Mouse (Mus musculus) cerebellum, adult 11-12 months (tissue): ENCODE measurements around the gene Acsbg1.

Experiments used
- DNase-seq: peaks from one replicate; pipeline ENCODE4 v3.0.0; 2022

Acsbg1 gene

GRCm38 (mm10) chr9:54666116-54666515 is 4.4 kb upstream of the Acsbg1 start:
- no peak for DNase-seq

- no peak for DNase-seq
Observed at GRCm38 (mm10) chr9:54664358-54664757, 2.7 kb upstream of the Acsbg1 start.

GRCm38 (mm10) chr9:54658773-54659172 is 2.9 kb downstream of the Acsbg1 start:
- no peak for DNase-seq

- no peak for DNase-seq
Observed at GRCm38 (mm10) chr9:54656402-54656801, 5.3 kb downstream of the Acsbg1 start.

- no peak for DNase-seq
Observed at GRCm38 (mm10) chr9:54655846-54656245, 5.8 kb downstream of the Acsbg1 start.

DNA sequence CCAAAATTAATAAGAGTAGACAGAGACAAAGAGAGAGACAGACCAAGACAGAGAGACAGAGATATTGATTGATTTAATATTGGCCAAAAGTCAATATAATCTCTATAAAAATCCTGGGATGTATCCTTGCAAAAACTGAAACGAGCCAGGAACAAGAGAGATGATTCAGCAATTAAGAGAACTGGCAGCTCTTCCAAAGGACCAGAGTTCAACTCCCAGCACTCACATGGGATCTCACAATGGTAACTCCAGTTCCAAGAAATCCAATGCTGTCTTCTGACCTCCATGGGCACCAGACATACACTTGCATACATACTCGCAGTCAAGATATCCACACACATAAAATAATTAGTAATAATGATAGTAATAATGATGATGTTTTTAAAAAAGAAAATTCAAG is 8.9 kb downstream of the Acsbg1 start:
- no peak for DNase-seq

DNA sequence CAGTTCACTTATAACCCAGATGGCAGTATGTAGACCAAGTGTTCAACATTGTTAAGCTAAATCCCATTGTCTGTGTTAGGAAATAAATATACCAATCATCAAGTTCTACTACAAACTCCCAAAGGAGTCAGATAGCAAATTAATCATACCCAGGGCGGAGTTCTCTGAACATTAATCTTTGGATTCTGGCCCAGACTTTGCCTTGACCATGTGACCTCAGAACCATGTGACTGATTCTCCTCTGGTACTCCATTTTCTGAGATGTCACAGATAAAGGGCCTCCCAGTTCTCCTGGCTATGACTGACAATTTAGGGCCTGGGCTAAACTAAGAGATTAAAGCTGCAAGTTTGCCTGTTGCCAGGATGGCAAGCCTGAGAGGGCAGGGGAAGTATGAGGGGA is 12.3 kb downstream of the Acsbg1 start:
- no peak for DNase-seq

GRCm38 (mm10) chr9:54647456-54647855 is 14.2 kb downstream of the Acsbg1 start:
- DNase-seq: no peak

DNA sequence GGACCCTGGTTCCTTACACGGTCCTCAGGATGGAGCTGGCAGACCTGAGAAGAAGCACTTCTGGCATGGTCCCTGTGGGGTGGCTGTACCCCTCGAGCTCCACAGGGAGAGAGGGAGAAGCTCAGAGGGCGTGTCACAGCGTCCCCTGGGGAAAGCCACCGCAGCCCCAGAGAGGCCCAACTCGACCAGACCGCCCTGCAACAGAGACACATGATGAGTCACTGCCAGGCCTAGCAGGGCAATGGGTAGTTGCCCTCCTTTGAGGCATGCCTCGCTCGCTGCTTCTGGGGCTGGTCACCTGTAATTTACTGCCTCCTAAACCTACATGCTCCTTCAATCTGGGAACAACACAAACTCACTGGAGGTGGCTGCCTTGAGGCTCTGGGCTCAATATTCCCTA is 15.4 kb downstream of the Acsbg1 start:
- no peak for DNase-seq

GRCm38 (mm10) chr9:54645530-54645929 is 16.1 kb downstream of the Acsbg1 start:
- no peak for DNase-seq

GRCm38 (mm10) chr9:54643179-54643578 is 18.5 kb downstream of the Acsbg1 start:
- no peak for DNase-seq

DNA sequence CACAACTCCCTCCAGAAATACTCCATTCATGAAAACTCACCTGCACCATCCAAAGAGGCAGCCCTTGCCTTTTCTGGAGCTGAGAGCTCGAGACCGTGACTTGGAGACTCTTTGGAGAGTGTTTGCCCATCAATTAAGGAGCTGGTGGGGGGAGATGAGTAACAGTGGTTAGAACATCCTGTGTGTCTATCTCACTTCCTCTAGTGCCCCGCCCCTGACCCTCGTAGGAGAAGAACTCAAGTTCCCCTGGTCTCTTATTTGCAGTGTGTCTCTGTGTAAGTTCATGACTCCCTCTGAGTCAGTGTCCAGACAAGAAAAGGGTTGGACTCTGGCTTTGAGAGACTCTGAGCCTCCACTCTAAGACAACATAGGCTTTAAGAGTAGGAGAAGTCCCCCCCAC is 19.1 kb downstream of the Acsbg1 start:
- no peak for DNase-seq

DNA sequence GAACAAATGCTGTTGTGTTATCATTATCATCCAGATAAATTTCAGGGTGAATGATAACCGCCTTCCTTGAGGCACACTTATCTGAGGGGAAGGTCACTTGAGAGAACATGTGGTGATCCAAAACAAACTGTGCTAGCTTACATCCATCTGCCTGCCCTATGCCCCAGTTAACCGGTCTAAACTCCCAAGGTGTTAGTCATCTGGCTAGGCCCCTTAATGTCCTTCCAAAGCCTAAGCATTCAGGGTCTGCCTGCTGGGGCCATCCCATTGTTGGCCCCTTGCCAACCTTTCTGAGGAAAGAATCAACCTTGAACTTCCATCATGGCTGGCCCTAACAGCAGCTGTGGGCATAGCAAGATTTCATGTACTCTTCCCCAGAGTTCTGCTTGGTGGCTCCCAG is 19.5 kb downstream of the Acsbg1 start:
- DNase-seq: no peak

GRCm38 (mm10) chr9:54641548-54641947 is 20.1 kb downstream of the Acsbg1 start:
- no peak for DNase-seq

DNA sequence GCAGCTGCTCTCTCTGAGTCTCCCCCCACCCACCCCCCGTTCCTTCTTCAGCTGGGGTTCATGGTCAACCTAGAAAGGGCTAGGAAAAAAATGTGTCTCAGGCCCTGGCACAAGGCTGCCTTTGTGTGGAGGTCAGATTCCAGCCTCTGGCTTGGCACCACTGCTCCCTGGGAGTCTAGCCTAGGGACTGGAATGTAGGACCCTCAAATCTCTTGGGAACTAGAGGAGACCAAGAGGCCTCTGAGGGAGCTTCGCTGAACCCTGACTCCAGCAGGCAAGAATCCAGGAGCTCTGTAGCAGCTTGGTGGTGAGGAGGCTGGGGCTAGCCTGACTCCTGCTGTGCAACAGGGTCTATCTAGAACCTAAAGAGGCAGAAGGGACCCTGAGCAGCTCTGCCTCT is 22.5 kb downstream of the Acsbg1 start:
- no peak for DNase-seq

DNA sequence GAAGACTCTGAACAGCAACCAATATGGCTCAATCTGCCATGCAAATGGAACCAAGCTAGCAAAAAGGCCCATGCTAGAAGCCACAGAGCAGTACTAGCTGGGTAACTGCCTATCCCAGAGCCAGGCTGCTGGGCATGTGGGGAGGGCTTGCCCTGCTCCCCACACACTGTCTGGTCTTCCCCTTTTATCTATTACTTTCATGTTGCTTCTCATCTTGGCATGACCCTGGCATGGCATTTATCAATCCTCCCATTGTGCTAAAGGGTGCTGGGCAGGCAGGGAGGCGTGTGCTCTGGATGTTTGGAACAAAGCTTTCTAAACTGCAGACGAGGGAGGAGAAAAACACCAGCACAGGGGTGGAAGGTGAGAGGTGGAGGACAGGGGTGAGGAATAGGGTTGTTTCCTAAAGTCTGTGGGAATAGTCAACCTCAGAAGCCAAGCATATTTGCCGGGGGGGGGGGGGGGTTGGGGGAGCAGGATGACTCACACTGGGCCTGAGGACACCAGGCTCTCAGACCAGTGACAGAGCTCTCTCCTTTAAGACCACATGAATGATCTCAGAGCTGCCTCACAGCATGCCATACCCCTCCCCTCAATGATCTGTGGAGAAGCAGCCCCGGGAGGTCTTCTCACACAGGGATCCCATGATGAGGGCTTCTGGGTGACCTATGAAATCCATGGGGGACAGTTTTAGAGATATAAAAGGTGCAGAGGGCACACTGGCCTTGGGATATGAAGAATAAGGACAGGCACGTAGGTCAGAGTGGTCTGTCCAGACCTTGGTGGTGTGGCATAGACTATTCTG is 24.0 kb downstream of the Acsbg1 start:
- DNase-seq: no peak

GRCm38 (mm10) chr9:54633401-54633800 is 28.3 kb downstream of the Acsbg1 start:
- DNase-seq: no peak

DNA sequence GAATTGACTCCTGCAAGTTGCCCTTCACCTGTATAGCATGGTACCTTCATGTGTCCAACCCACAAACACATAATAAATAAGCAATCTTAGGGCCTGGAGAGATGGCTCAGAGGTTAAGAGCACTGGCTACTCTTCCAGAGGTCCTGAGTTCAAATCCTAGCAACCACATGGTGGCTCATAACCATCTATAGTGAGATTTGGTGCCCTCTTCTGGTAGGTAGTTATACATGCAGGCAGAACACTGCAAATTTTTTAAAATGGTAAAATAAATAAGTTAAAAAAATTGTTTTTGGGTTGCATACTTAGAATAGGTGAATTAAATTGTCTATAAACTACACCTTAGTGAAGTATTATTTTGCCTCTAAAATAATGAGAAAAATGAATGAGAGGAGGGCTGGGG is 30.8 kb downstream of the Acsbg1 start:
- no peak for DNase-seq

DNA sequence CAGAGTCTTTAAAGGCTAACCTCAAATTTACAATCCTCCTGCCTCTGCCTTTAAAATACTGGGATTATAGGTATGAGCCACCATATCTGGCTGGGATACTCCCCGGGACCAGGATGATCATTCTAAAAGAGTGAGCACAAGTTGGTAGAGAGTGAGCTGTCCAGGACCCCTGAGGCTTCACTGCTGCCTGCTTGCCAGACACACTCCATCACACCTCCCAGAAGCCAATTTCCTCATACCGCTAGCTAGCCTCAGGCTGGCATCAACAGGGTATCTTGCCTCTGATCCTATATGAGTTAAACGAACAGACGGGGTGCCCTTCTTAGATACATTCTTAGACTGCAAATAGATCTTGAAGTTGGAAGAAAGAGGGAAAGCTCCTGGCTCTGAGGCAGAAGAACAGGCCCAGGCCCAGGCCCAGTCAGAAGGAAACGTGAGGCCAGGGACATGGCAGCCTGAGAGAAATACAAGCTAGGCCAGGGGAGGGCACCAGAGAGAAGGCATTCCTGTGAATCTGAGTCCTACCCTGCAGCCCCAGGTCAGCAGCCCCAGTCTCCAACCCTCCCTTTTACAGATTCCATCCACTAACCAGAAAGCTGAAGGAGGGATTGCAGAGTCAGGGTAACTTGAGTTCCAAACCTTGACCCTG is 31.9 kb downstream of the Acsbg1 start:
- no peak for DNase-seq

- no peak for DNase-seq
Observed at GRCm38 (mm10) chr9:54628752-54629151, 32.9 kb downstream of the Acsbg1 start.

- no peak for DNase-seq
Observed at GRCm38 (mm10) chr9:54627240-54627639, 34.4 kb downstream of the Acsbg1 start.

- peak; percentile 20 for DNase-seq
Observed at GRCm38 (mm10) chr9:54614182-54614850, 47.4 kb downstream of the Acsbg1 start.

DNA sequence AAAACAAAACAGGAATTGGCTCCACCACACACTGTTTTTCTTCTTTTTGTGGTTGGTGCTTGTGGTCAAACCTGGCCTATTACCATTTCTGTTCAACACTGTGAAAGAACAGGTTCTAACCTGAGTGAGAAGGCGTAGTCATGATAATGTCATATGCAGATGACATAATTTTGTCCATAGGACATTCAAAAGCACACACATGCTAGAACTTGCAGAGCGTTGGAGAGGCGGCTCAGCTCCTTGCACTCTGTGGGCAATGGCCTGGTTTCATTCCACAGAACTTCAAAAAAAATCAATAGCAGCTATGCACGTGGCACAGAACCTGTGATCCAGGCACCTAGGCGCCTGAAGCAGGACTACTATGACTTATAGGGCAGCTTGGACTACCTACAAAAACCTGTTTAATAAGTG is 48.9 kb downstream of the Acsbg1 start:
- DNase-seq: no peak

GRCm38 (mm10) chr9:54604886-54605285 is 56.8 kb downstream of the Acsbg1 start:
- DNase-seq: peak; percentile 32
